Mouse (Mus musculus) cerebellum, postnatal 36 days (tissue): ENCODE measurements at regions not wholly inside any gene's neighbourhood (a gene's known extent, or its start where the extent isn't known, plus 50 kb on each side); places are given as distances from the start of the nearest gene placed in this dataset.
A peak's percentile ranks its signal among the peaks of the same experiment; 100 is the strongest.

Experiments
- DNase-seq, 2 experiments: peaks; one replicate each; pipeline ENCODE4 v3.0.0; 2021 to 2022; ENCODE audit warnings: mixed read lengths in 2 of 2

- peak; percentile 33 to 36 for DNase-seq
Measured at GRCm38 (mm10) chr16:78156138-78156875, 145.0 kb upstream of the Cxadr start.

GRCm38 (mm10) chr16:78153899-78154605, 147.2 kb upstream of the Cxadr start:
- no peak for DNase-seq

GRCm38 (mm10) chr16:78144146-78144545, 157.1 kb upstream of the Cxadr start:
- DNase-seq, result no peak

GRCm38 (mm10) chr16:78135501-78135900, 165.8 kb upstream of the Cxadr start:
- peak; percentile 5 to 16 for DNase-seq

- no peak for DNase-seq
Measured at GRCm38 (mm10) chr16:78134531-78134930, 166.8 kb upstream of the Cxadr start.

GRCm38 (mm10) chr16:78121668-78122067, 179.6 kb upstream of the Cxadr start:
- no peak for DNase-seq

GRCm38 (mm10) chr16:78120346-78120899, 180.9 kb upstream of the Cxadr start:
- DNase-seq, result peak in 1 of 2 experiments; percentile 11

- DNase-seq, result no peak
Measured at GRCm38 (mm10) chr16:78104246-78104645, 197.0 kb upstream of the Cxadr start.

GRCm38 (mm10) chr16:78101415-78102326, 199.6 kb upstream of the Cxadr start:
- no peak for DNase-seq

GRCm38 (mm10) chr16:78099842-78100241, 201.4 kb upstream of the Cxadr start:
- DNase-seq, result no peak

- DNase-seq, result no peak
Measured at GRCm38 (mm10) chr16:78099114-78099513, 202.2 kb upstream of the Cxadr start.

GRCm38 (mm10) chr16:78098555-78098954, 202.7 kb upstream of the Cxadr start:
- no peak for DNase-seq

GRCm38 (mm10) chr16:78096571-78096970, 204.7 kb upstream of the Cxadr start:
- no peak for DNase-seq

GRCm38 (mm10) chr16:78090155-78090554, 211.1 kb upstream of the Cxadr start:
- DNase-seq, result no peak

- no peak for DNase-seq
Measured at GRCm38 (mm10) chr16:78067532-78068118, 233.7 kb upstream of the Cxadr start.

GRCm38 (mm10) chr16:78060516-78060915, 240.8 kb upstream of the Cxadr start:
- DNase-seq, result no peak

GRCm38 (mm10) chr16:78057549-78057948, 243.7 kb upstream of the Cxadr start:
- no peak for DNase-seq

- no peak for DNase-seq
Measured at GRCm38 (mm10) chr16:78052133-78052532, 249.2 kb upstream of the Cxadr start.

- no peak for DNase-seq
Measured at GRCm38 (mm10) chr16:78040149-78040920, 261.0 kb upstream of the Cxadr start.

- no peak for DNase-seq
Measured at GRCm38 (mm10) chr16:78019605-78020285, 281.5 kb upstream of the Cxadr start.

- no peak for DNase-seq
Measured at GRCm38 (mm10) chr16:78015401-78015800, 285.9 kb upstream of the Cxadr start.
